Mouse (Mus musculus) embryo, embryonic 11.5 days (tissue): ENCODE data around the gene Tkt.

ENCODE experiments used
- DNase-seq: peaks from one replicate; pipeline ENCODE4 v3.0.0-alpha.2; 2012; ENCODE audit warnings: low read depth, low spot score

Tkt gene

DNA sequence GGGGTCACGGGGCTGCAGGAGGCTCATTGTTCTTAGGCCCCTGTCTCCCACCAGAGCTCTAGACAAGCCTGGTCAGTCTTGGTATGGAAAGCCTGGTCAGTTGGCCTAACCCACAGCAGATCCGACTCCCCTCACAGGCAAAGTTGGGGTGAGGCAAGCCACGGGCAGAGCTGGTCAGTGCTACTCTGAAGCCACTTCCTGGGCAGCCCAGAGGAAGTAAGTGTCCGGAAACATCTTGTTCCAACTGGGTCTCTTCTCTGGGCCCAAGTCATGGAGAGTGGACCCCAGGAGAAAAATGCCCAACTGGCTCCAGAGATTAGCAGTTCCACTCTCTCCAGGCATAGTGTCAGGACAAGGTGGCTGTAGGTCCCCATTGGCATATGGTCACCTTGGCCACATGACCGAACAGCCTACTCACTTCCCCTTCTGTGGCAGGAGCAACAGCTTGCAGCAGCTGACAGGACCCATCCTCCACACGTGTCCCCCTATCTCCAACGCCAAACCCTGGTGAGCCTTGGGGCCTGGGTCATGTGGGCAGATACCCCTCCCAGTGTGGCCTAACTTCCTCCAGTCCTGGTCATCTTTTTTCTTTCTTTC, 71.9 kb downstream of the Tkt start:
- DNase-seq: no peak

DNA sequence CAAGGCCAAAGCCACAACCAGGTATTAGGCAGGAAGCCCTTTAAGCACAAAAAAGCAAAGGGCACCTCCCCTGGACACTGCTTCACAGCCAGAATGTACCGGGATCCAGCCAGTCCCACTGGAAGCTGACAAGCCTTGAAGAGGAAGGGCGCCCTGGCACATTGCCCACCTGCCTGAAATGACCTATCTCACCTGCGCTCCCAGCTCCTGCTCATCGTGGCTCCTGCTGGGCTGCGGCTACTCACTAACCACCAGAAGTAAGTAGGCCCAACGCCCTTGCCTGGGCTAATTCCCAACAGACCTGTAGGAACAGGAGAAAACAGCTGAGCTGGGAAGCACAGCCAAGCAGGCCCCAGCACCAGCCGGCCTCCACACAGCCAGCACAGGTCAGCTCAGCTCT, 74.0 kb downstream of the Tkt start:
- DNase-seq: no peak

DNA sequence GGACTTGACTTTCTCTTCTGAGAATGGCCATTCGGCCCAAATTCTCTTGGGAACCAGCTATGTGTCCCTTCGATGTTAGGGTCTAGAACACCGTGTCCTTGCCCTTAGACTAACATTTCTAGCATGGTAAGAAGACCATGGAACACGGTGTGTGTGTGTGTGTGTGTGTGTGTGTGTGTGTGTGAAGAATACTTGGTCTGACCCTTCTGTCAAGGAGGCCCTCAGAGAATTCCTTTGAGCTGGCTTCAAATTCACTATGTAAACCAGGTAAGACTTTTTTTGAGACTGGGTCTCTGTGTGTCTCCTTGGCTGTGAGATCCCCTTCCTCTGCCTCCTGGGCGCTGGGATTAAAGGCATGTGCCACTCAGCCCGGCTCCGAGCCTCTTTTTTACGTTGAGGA, 74.4 kb downstream of the Tkt start:
- no peak for DNase-seq
